Mouse (Mus musculus): ENCODE measurements around the gene Hist1h3f. TPM values are rescaled to one million over a fixed set of nuclear protein-coding genes. Genes with fewer than 3 reads are reported as not detected.
A peak's percentile ranks its signal among the peaks of the same experiment; 100 is the strongest.
"Not testable (repeated sequence)": the region's sequence is repeated elsewhere in the genome, so short reads cannot be mapped to it uniquely, and the experiment has no call there.

Hist1h3f gene
- total RNA-seq, 2 experiments from 2014 or later = 17.9 to 18.2 TPM

DNA sequence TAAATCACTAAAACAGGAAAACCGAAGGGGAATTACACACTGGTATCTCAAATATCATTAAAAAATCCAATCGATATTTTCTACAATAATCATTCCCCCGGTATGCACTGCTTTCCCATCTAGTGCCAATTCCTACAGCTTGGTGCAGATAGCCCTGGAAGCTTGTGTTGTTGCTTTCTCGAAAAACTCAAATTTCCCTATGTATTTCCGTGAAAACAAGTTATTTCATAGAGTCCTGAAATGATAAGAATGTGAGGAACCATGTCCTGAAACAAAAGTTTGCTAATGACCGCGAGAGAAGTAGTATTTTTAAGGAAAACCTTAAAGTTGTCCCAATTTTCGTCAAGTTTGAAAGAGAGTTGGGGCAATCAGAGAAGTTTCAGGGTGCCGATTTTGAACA is 10.5 kb downstream of the Hist1h3f start:
- intact Hi-C loops (cut with DNase I) = no loop called here
- no peak for DNase-seq (ENCODE audit: low spot score in 2 of 2)

DNA sequence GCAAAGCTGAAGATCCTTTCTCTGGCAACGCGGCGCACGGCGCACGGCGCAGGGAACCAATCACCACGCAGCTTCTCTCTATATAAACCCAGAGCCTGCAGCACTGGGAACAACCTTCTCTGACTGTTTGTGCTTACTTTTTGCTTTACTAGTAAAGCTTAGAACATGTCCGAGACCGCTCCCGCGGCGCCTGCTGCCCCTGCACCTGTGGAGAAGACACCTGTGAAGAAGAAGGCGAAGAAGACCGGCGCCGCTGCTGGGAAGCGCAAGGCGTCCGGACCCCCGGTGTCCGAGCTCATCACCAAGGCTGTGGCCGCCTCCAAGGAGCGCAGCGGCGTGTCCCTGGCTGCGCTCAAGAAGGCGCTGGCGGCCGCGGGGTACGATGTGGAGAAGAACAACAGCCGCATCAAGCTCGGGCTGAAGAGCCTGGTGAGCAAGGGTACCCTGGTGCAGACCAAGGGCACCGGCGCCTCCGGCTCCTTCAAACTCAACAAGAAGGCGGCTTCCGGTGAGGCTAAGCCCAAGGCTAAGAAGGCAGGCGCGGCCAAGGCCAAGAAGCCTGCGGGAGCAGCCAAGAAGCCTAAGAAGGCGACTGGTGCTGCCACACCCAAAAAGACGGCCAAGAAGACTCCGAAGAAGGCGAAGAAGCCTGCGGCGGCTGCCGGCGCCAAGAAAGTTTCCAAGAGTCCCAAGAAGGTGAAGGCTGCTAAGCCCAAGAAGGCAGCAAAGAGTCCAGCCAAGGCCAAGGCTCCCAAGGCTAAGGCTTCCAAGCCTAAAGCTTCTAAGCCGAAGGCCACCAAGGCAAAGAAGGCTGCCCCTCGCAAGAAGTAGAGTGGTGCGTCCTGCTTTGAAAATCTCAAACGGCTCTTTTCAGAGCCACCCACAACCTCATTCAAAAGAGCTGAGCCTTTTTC is 11.3 kb downstream of the Hist1h3f start:
- peak; percentile 80 to 81 for DNase-seq (ENCODE audit: low spot score in 2 of 2)
- intact Hi-C loops (cut with DNase I) = no loop called here

DNA sequence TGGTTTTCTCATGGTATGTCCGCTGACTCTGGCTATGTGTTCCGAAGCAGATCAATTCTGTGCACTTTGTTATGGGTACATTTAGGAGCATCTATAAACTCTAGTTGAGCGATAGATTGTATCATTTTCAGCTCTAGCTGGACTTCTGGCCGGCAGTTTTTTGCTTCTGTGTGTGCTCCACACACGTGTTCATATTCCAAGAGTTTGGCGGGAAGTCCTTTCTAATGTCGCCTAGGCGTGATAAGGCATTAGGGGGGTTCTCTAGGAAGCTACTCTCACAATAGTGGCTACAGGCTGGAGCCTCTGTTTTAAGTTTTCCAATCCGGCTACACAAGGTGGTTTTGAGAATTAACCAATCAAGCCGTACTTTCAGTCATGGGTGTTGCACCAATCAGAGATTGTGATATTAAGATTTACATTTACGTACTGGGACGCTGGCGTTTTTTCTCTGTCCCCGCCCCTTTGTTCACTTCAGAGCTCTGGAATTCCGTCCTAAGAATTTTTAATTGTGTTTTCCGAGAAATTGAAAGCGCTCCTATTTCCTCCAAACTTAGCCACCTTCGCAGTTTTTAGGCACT is 12.1 kb downstream of the Hist1h3f start:
- intact Hi-C loops (cut with DNase I) = no loop called here

DNA sequence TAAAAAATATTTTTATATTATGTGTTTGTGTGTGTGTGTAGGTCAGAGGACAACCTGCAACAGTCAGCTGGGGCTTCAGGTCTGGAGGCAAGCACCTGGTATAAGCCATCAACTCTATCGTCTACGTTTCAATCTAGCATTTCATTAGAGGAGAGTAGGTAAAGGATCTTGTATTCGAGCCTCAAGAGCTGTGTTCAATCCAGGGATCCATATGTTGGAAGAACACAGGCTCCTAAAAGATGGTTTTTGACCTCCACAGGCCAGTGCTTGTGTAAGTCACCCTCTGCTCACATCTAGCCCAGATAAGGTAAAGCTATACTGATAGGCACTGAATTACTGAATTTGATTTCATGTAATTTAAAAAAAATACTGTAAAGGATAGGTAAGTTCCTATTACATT is 13.1 kb downstream of the Hist1h3f start:
- no peak for DNase-seq (ENCODE audit: low spot score in 2 of 2)
- intact Hi-C loops (cut with DNase I) = no loop called here

More for the DNA sequence above, 12.1 kb downstream of the Hist1h3f start:
- peak; percentile 69 to 70 for DNase-seq (ENCODE audit: low spot score in 2 of 2)

DNA sequence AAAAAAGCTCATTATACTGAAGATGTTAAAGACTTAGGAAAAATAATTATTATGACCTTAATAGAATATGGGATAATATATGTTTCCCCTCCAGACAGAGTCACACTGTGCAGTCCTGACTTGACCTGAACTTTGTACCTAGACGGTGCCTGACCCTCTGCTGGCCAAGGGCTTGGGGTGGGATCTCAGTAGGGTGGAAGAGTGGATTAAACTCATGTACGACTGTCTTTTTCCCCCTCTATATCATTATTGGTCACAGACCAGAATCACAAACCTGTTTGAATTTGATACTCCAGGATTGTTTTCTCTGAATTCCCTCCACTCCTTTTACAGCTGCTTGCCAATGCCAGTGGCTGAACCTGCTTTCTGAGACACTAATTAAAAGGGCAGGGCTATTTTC is 16.8 kb downstream of the Hist1h3f start:
- intact Hi-C loops (cut with DNase I); DNase-seq (ENCODE audit: low spot score in 2 of 2): not testable (repeated sequence)

DNA sequence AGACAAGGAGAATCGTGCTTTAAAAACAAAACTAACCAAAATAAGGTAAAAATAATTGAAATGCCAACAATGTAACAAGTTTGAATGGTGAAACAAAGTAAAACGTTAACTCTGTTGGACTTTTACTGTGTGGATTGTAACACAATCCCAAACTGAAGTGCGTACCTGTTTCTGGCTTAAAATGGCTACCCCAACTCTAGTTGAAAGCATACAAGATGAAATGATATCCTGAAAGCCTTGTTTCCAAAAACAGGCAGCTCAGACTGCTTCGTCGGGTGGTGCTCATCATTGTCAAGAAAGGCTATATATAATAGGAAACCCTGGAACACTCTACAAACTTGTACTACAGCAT is 17.7 kb downstream of the Hist1h3f start:
- DNase-seq (ENCODE audit: low spot score in 2 of 2); intact Hi-C loops (cut with DNase I): not testable (repeated sequence)

DNA sequence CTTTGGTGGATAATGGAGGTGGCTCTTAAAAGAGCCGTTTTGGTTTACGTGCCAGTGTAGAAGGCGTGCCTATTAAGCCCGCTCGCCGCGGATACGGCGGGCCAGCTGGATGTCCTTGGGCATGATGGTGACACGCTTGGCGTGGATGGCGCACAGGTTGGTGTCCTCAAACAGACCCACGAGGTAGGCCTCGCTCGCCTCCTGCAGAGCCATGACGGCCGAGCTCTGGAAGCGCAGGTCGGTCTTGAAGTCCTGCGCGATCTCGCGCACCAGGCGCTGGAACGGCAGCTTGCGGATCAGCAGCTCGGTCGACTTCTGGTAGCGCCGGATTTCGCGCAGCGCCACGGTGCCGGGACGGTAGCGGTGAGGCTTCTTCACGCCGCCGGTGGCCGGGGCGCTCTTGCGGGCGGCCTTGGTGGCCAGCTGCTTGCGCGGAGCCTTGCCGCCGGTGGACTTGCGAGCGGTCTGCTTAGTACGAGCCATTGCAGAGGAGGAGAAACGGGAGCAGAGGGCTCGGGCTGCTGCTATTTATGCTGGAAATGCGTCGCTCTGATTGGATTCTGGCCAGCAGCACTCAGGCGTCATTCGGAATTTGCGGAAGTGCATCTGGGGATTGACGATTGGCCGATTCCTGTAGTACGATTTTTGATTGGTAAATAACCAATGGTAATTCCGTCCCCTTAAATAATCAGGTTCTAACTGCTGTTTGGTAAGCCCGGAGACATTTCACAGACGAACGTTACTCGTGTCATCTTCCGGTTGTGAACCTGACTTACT is 18.2 kb downstream of the Hist1h3f start, which contains the start of gene Hist1h3e:
Gene Hist1h3e, minus strand, starts transcription at position 487 of the 777 bp plus-strand sequence.
- intact Hi-C loops (cut with DNase I) = not testable (repeated sequence)

DNA sequence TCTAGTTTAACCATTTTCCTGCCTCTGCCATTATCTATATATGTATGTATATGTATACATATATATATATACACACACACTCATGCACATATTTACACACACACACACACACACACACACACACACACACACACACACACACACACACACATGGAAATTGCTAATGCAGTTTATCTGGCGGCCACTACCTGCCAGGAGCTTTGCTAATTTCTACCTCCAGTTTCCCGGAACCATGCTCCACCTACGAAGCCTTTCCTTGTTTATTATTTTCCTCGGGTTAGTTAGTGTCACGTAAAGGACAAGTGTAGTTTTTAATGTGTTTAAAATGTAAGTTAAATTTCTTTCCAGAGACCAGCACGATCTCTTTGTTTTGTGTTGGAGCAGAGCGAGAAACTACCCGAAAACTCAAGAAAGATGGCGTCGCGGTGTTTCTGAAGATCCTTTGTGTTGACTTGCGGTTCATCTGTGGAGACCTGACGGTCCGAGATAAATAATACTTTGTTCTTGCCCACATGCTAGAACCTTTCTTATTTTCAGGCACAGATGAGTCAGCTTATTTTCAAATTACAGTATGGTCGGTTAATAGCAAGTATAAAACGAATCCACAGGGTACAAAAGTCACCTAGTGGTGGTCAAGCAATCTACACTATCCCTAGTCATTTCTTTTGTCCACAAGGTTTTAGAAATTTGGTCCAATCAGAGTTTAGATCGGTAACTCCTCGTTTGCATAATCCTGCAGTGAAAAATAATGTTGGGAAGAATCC is 19.0 kb downstream of the Hist1h3f start:
- DNase-seq (ENCODE audit: low spot score in 2 of 2) = peak in 1 of 2 experiments; percentile 43
- intact Hi-C loops (cut with DNase I) = no loop called here

More for the DNA sequence above, 18.2 kb downstream of the Hist1h3f start, which contains the start of gene Hist1h3e:
- DNase-seq (ENCODE audit: low spot score in 2 of 2) = peak; percentile 94 to 95

DNA sequence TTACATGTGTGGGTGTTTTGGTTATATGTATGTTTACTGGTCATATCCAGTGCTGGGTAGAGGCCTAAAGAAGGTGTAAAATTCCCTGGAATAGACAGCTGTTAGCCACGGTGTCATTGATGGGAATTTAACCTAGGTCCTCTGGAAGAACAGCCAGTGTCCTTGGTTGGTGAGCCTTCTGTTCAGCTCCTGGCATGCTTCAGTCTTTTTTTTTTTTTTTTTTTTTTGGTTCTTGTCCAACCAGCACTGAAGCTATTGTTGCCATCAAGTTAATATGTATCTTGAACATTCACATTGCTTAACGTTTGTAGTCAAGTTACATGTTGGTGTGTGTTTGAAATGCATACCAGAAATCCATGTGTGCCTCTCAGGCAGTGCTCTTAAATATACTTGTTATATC is 20.6 kb downstream of the Hist1h3f start:
- no peak for DNase-seq (ENCODE audit: low spot score in 2 of 2)
- intact Hi-C loops (cut with DNase I) = no loop called here

DNA sequence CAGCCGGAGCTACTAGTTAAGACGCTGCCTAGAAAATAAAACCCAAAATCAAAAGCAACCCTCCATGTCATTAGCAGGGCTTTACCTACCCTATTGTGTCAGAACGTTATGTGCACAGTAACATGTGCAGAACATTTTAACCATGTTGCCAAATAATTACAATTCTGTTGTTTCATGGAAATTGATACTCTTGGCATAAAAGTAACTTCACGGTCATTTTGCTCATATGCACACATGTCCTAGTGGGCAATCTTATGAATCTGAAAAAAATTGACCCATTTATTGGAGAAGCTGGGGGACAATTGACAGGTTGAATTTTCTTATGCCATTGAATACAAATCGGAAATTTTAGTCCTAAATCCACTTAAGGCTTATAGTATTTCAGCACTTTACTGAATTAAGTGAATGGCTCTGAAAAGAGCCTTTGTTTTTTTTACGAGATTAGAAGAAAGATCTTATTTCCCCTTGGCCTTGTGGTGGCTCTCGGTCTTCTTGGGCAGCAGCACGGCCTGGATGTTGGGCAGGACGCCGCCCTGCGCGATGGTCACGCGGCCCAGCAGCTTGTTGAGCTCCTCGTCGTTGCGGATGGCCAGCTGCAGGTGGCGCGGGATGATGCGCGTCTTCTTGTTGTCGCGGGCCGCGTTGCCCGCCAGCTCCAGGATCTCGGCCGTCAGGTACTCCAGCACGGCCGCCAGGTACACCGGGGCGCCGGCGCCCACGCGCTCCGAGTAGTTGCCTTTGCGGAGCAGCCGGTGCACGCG is 26.6 kb downstream of the Hist1h3f start:
- intact Hi-C loops (cut with DNase I) = not testable (repeated sequence)

DNA sequence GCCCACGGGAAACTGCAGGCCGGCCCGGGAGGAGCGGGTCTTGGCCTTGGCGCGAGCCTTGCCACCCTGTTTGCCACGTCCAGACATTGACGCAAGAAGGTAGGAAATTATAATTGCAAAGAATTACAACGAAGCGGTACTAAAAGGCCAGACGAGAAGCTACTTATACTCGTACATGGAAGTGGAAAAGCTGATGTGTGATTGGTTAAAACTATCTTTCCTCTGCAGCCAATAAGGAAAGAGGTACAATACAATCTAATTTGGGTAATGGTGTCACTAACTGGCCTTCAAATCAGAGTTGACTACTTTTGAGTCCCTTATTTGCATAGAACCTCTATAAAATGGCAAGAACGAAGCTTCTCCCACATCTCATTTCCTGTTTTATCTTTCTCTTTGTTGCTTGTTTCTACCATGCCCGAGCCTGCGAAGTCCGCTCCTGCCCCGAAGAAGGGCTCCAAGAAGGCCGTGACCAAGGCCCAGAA is 27.2 kb downstream of the Hist1h3f start, which contains the start of the genes Hist1h2ae and Hist1h2bg:
Gene Hist1h2ae, minus strand, starts transcription at position 199 of the 482 bp plus-strand sequence.
Gene Hist1h2bg, plus strand, starts transcription at position 375 of the 482 bp plus-strand sequence.
- DNase-seq (ENCODE audit: low spot score in 2 of 2) = peak; percentile 62 to 81
- intact Hi-C loops (cut with DNase I) = no loop called here

More for the DNA sequence above, 26.6 kb downstream of the Hist1h3f start:
- peak in 1 of 2 experiments; percentile 82 for DNase-seq (ENCODE audit: low spot score in 2 of 2)

DNA sequence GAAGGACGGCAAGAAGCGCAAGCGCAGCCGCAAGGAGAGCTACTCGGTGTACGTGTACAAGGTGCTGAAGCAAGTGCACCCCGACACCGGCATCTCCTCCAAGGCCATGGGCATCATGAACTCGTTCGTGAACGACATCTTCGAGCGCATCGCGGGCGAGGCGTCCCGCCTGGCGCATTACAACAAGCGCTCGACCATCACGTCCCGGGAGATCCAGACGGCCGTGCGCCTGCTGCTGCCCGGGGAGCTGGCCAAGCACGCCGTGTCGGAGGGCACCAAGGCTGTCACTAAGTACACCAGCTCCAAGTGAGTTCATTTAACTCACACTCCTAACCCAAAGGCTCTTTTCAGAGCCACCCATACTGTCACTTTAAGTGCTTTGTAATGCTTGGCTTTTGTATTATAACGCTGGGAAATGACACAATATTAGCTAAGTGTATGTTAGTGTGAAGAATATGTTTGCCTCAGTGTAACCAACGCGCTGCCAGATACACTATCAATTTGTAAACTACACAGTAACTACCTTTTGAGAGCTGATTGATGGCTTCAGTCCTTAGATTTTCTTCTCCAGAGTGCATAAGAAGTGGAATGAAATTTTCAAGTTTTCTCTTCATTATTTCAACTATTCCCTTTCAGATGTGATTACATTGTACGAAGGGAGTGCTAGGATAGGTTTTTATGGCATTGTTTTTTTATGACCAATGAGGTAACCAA is 27.8 kb downstream of the Hist1h3f start:
- DNase-seq (ENCODE audit: low spot score in 2 of 2); intact Hi-C loops (cut with DNase I): not testable (repeated sequence)

DNA sequence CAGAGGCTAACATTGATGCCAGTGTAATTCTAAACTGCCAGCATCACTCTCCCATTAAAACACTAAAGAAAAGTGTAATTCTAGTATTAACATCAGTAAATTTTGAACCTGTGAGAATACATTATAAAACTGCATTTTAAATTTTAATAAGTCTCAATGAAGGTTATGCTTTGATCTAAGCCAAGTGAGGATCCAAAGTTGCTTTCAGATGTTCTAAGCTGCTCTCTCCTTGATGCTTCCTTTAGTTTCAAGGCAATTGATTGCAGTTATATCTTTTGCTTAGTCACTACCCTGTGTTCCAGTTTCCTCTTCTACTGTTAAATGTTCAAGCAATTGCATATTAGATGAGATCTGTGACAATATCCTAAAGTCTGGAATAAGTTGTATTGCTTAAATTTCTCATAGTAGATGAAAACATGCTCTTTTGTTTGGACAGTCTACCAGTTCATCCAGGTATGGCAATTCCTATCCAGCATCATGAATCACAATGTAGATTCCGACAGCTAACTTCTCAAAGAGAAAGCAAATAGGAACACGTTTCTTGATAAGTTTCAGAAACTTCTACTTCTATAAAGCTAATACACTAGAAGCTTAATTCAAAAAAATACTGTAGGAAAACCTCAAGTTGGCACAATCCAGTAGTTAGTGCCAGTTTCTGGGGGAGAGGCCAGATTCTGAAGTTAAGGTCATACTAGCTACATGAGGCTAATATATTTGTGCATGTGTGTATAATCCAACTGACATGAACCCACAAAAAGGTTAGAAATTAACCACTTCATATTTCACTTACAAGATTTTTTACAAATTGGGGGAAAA is 28.6 kb downstream of the Hist1h3f start:
- intact Hi-C loops (cut with DNase I) = no loop called here
- DNase-seq (ENCODE audit: low spot score in 2 of 2) = no peak

DNA sequence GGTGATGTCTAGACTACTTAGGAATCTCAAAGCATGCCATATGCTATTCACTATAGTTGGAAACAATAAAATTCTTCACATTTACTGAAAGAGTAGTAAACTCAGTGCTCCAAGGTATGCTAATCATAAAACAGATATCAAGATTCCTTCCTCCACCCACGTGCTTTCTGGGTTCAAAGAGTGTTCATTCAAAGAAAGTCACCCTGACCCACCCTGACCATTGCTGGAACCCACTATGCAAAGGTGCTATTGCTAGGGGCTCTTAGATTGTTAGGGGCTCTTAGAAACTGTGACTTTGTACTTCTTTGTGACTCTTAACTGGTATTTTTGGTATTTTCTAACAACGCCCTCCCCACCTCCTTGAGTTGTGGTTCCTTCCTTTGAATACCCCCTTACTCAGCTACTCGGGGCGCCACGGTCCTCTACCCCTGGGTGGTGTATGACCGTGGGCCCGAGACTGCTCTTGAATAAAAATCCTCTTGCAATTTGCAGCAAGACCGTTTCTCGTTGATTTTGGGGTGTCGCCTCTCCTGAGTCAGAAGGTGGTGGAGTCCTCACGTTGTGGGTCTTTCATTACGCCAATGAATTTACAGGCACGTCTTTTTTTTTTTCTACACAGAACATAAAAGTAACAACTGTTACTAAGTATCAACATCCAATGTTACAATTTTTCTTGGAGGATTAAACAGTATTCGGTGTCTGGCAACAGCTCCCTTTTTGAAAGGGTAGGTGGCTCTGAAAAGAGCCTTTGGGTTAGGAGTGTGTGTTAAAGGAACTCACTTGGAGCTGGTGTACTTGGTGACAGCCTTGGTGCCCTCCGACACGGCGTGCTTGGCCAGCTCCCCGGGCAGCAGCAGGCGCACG is 29.4 kb downstream of the Hist1h3f start:
- intact Hi-C loops (cut with DNase I); DNase-seq (ENCODE audit: low spot score in 2 of 2): not testable (repeated sequence)

DNA sequence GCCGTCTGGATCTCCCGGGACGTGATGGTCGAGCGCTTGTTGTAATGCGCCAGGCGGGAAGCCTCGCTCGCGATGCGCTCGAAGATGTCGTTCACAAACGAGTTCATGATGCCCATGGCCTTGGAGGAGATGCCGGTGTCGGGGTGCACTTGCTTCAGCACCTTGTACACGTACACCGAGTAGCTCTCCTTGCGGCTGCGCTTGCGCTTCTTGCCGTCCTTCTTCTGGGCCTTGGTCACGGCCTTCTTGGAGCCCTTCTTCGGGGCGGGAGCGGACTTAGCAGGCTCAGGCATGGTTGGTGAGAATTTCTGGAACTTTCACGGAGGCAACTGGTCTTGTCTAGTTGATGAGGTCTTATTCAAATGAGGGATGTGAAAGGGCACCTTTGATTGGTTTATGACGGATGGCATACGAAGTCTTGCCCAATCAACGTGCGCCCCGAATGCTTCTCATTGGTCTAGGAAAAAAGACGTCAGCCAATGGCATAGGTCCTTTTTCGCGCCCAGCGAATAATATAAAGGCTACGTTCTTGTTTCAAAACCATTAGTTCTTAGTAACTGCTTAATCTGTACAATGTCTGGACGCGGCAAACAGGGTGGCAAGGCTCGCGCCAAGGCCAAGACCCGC is 30.2 kb downstream of the Hist1h3f start, which contains the start of the genes Hist1h2bf and Hist1h2ad:
Gene Hist1h2bf, minus strand, starts transcription at position 299 of the 627 bp plus-strand sequence.
Gene Hist1h2ad, plus strand, starts transcription at position 484 of the 627 bp plus-strand sequence.
- intact Hi-C loops (cut with DNase I) = not testable (repeated sequence)
- DNase-seq (ENCODE audit: low spot score in 2 of 2) = peak; percentile 90 to 92
